Mouse (Mus musculus) naive thymus-derived CD4-positive, alpha-beta T cell, adult 2 months (primary cell): Measurements from ENCODE around the gene Mpzl1.

Experiments
- DNase-seq: peaks from one replicate; pipeline ENCODE4 v3.0.0-alpha.2; 2011; ENCODE audit warnings: low read depth

Gene Mpzl1

GRCm38 (mm10) chr1:165614793-165615192 lies 19.5 kb downstream of the Mpzl1 start:
- no peak for DNase-seq

GRCm38 (mm10) chr1:165613926-165614325 lies 20.4 kb downstream of the Mpzl1 start:
- DNase-seq = no peak

GRCm38 (mm10) chr1:165612714-165613113 lies 21.6 kb downstream of the Mpzl1 start:
- DNase-seq = peak; percentile 45

GRCm38 (mm10) chr1:165610321-165610999 lies 23.9 kb downstream of the Mpzl1 start:
- no peak for DNase-seq

- no peak for DNase-seq
These were observed 24.6 kb downstream of the Mpzl1 start for GRCm38 (mm10) chr1:165609495-165610320.

- no peak for DNase-seq
These were observed 25.4 kb downstream of the Mpzl1 start for GRCm38 (mm10) chr1:165608904-165609303.

GRCm38 (mm10) chr1:165605774-165606173 lies 28.6 kb downstream of the Mpzl1 start:
- DNase-seq = no peak

GRCm38 (mm10) chr1:165605108-165605507 lies 29.2 kb downstream of the Mpzl1 start:
- DNase-seq = no peak

- DNase-seq = no peak
These were observed 30.1 kb downstream of the Mpzl1 start for GRCm38 (mm10) chr1:165604203-165604602.

- no peak for DNase-seq
These were observed 31.1 kb downstream of the Mpzl1 start for GRCm38 (mm10) chr1:165603218-165603617.

- no peak for DNase-seq
These were observed 32.5 kb downstream of the Mpzl1 start for GRCm38 (mm10) chr1:165601775-165602280.

- DNase-seq = no peak
These were observed 39.5 kb downstream of the Mpzl1 start for GRCm38 (mm10) chr1:165594699-165595421.

GRCm38 (mm10) chr1:165592295-165593082 lies 41.8 kb downstream of the Mpzl1 start:
- DNase-seq = no peak

- no peak for DNase-seq
These were observed 43.6 kb downstream of the Mpzl1 start for GRCm38 (mm10) chr1:165590760-165591159.

- DNase-seq = no peak
These were observed 44.9 kb downstream of the Mpzl1 start for GRCm38 (mm10) chr1:165589280-165590048.

- DNase-seq = no peak
These were observed 46.5 kb downstream of the Mpzl1 start for GRCm38 (mm10) chr1:165587845-165588244.

GRCm38 (mm10) chr1:165586366-165586765 lies 48.0 kb downstream of the Mpzl1 start:
- DNase-seq = no peak

GRCm38 (mm10) chr1:165585389-165586104 lies 48.8 kb downstream of the Mpzl1 start:
- no peak for DNase-seq

GRCm38 (mm10) chr1:165583529-165584184 lies 50.7 kb downstream of the Mpzl1 start:
- DNase-seq = peak; percentile 88

GRCm38 (mm10) chr1:165581255-165581654 lies 53.1 kb downstream of the Mpzl1 start:
- DNase-seq = no peak
